Mouse (Mus musculus) liver, embryonic 14.5 days (tissue): ENCODE measurements at regions not wholly inside any gene's neighbourhood (a gene's known extent, or its start where the extent isn't known, plus 50 kb on each side); places are given as distances from the start of the nearest gene placed in this dataset.

Experiments used
- CTCF ChIP-seq: IDR thresholded peaks from 2 replicates; pipeline ENCODE4 v1.5.1; 2016; ENCODE audit warnings: antibody characterized with exemption, low read depth, control low read depth
- EP300 ChIP-seq: IDR thresholded peaks from 2 replicates; pipeline ENCODE4 v1.6.1; 2016; ENCODE audit warnings: antibody characterized with exemption, low read depth

DNA sequence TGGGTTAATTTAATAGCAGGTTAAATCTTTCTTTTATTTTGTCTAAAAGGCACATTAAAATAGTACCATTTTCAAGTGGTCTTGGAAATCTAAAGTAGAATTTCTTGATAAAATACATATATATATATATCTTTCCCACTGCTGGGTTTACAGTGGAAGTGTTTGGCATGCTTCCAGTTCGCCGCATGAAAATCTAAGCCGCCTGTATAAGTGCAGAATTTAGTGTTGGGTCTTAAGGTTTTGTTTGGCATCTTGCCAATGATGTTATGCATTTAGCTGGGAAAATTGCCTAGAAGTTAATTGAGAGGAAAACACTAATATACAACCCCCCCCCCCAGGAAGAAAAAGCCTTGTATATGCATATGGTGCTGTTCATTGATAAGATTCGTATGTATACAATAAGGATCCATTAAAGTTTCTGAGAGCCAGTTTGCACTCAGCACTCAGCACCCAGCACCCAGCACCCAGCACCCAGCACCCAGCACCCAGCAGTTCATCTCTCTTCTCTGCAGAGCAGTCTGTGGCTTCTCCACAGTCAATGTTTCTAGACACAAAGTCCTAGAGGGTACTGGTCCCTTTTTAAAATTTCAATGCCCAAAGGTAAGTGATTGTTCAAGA lies 778.7 kb upstream of the Pou3f3 start:
- TF ChIP-seq CTCF (no peak), EP300 (no peak)
